Mouse (Mus musculus): Measurements from ENCODE around the gene Pitpnm2. TPM values are rescaled to one million over a fixed set of nuclear protein-coding genes. Genes with fewer than 3 reads are reported as not detected.

Pitpnm2 gene
- polyA plus RNA-seq, 1 experiment from 2014 or later, result 1.5 TPM

GRCm38 (mm10) chr5:124100128-124101044, 149.2 kb downstream of the Pitpnm2 start:
- H3K4me3 ChIP-seq (replicated peaks), result no peak overlapping the region
- no peaks in the 10 kb centered on the region for H3K27me3 ChIP-seq
- no peak overlapping the region for H3K4me2 ChIP-seq
- H3K9ac ChIP-seq, result no peak overlapping the region
- H3K36me3 ChIP-seq (replicated peaks), result no peaks in the 10 kb centered on the region
- no peaks in the 10 kb centered on the region for H3K9me3 ChIP-seq (replicated peaks)
- 83% methylated on average over 11 of the region's 11 CpGs for WGBS (ENCODE audit: insufficient replicate concordance)
- no peak overlapping the region for H3K27ac ChIP-seq (replicated peaks)
- no peak for ATAC-seq (ENCODE audit: insufficient read depth)
- peaks cover 11% of the 10 kb centered on the region for H3K4me1 ChIP-seq (replicated peaks)

- no peak overlapping the region for H3K4me3 ChIP-seq (replicated peaks)
- H3K36me3 ChIP-seq (replicated peaks), result no peaks in the 10 kb centered on the region
- no peaks in the 10 kb centered on the region for H3K9me3 ChIP-seq (replicated peaks)
- H3K4me1 ChIP-seq (replicated peaks), result peaks cover 25% of the 10 kb centered on the region
- H3K27ac ChIP-seq (replicated peaks), result no peak overlapping the region
- no peak overlapping the region for H3K9ac ChIP-seq
- no peak for ATAC-seq (ENCODE audit: insufficient read depth)
- 72% methylated on average over 2 of the region's 2 CpGs for WGBS (ENCODE audit: insufficient replicate concordance)
- no peaks in the 10 kb centered on the region for H3K27me3 ChIP-seq
- H3K4me2 ChIP-seq, result no peak overlapping the region
These were observed 150.6 kb downstream of the Pitpnm2 start for GRCm38 (mm10) chr5:124098923-124099322.

GRCm38 (mm10) chr5:124095596-124096232, 153.8 kb downstream of the Pitpnm2 start, which contains the start of gene Abcb9:
Gene Abcb9 (minus strand): TSS chr5:124095798.
- H3K9me3 ChIP-seq (replicated peaks), result no peaks in the 10 kb centered on the region
- no peaks in the 10 kb centered on the region for H3K36me3 ChIP-seq (replicated peaks)
- H3K4me3 ChIP-seq (replicated peaks), result peak within 1 kb of the TSS; percentile 79
- peak within 1 kb of the TSS; percentile 89 for H3K9ac ChIP-seq
- peak within 1 kb of the TSS; percentile 93 for H3K27ac ChIP-seq (replicated peaks)
- WGBS (ENCODE audit: insufficient replicate concordance), result 1% methylated on average over 42 of the region's 42 CpGs
- ATAC-seq (ENCODE audit: insufficient read depth), result peak; percentile 71
- no peaks in the 10 kb centered on the region for H3K27me3 ChIP-seq
- peak within 1 kb of the TSS; percentile 97 for H3K4me2 ChIP-seq
- peaks cover 57% of the 10 kb centered on the region for H3K4me1 ChIP-seq (replicated peaks)

- 8% methylated on average over 19 of the region's 19 CpGs for WGBS (ENCODE audit: insufficient replicate concordance)
- peak overlapping the region; percentile 79 for H3K4me3 ChIP-seq (replicated peaks)
- peaks cover 63% of the 10 kb centered on the region for H3K4me1 ChIP-seq (replicated peaks)
- peak overlapping the region; percentile 97 for H3K4me2 ChIP-seq
- peak; percentile 77 for ATAC-seq (ENCODE audit: insufficient read depth)
- H3K36me3 ChIP-seq (replicated peaks), result 0 out of 2 replicates have a peak, but pooled peaks cover 1% of the 10 kb centered on the region
- peak overlapping the region; percentile 89 for H3K9ac ChIP-seq
- no peaks in the 10 kb centered on the region for H3K9me3 ChIP-seq (replicated peaks)
- H3K27ac ChIP-seq (replicated peaks), result peak overlapping the region; percentile 93
- no peaks in the 10 kb centered on the region for H3K27me3 ChIP-seq
These were observed 154.4 kb downstream of the Pitpnm2 start for GRCm38 (mm10) chr5:124095077-124095581.

GRCm38 (mm10) chr5:124093852-124094604, 155.5 kb downstream of the Pitpnm2 start:
- no peaks in the 10 kb centered on the region for H3K27me3 ChIP-seq
- peak overlapping the region; percentile 97 for H3K4me2 ChIP-seq
- H3K36me3 ChIP-seq (replicated peaks), result peaks cover 11% of the 10 kb centered on the region
- no peak for ATAC-seq (ENCODE audit: insufficient read depth)
- H3K9me3 ChIP-seq (replicated peaks), result no peaks in the 10 kb centered on the region
- peak overlapping the region; percentile 79 for H3K4me3 ChIP-seq (replicated peaks)
- H3K27ac ChIP-seq (replicated peaks), result peak overlapping the region; percentile 93
- WGBS (ENCODE audit: insufficient replicate concordance), result 79% methylated on average over 12 of the region's 12 CpGs
- H3K9ac ChIP-seq, result peak overlapping the region; percentile 89; the same call in 1 of the 2 replicates
- H3K4me1 ChIP-seq (replicated peaks), result peaks cover 68% of the 10 kb centered on the region

GRCm38 (mm10) chr5:124093120-124093794, 156.3 kb downstream of the Pitpnm2 start:
- Histone ChIP-seq H3K9me3 (replicated peaks) (no peaks in the 10 kb centered on the region), H3K27me3 (no peaks in the 10 kb centered on the region), H3K9ac (no peak overlapping the region), H3K27ac (replicated peaks) (peak overlapping the region; percentile 93), H3K36me3 (replicated peaks) (peaks cover 11% of the 10 kb centered on the region), H3K4me3 (replicated peaks) (peak overlapping the region; percentile 79; the same call in 1 of the 2 replicates), H3K4me2 (peak overlapping the region; percentile 97), H3K4me1 (replicated peaks) (peaks cover 68% of the 10 kb centered on the region)
- no peak for ATAC-seq (ENCODE audit: insufficient read depth)
- 79% methylated on average over 11 of the region's 11 CpGs for WGBS (ENCODE audit: insufficient replicate concordance)

- peaks cover 68% of the 10 kb centered on the region for H3K4me1 ChIP-seq (replicated peaks)
- WGBS (ENCODE audit: insufficient replicate concordance), result 20% methylated on average over 9 of the region's 9 CpGs
These were observed 157.6 kb downstream of the Pitpnm2 start for GRCm38 (mm10) chr5:124091951-124092406.

GRCm38 (mm10) chr5:124089868-124090267, 159.7 kb downstream of the Pitpnm2 start:
- Histone ChIP-seq H3K36me3 (replicated peaks) (peaks cover 11% of the 10 kb centered on the region), H3K9ac (no peak overlapping the region), H3K4me1 (replicated peaks) (peaks cover 55% of the 10 kb centered on the region), H3K27ac (replicated peaks) (no peak overlapping the region), H3K4me3 (replicated peaks) (no peak overlapping the region), H3K27me3 (no peaks in the 10 kb centered on the region), H3K9me3 (replicated peaks) (no peaks in the 10 kb centered on the region), H3K4me2 (no peak overlapping the region)
- 87% methylated on average over 23 of the region's 23 CpGs for WGBS (ENCODE audit: insufficient replicate concordance)
- ATAC-seq (ENCODE audit: insufficient read depth), result no peak

More at GRCm38 (mm10) chr5:124091951-124092406, 157.6 kb downstream of the Pitpnm2 start:
- Histone ChIP-seq H3K9me3 (replicated peaks) (no peaks in the 10 kb centered on the region), H3K4me2 (peak overlapping the region; percentile 97), H3K27ac (replicated peaks) (peak overlapping the region; percentile 93), H3K4me3 (replicated peaks) (peak overlapping the region; percentile 32), H3K36me3 (replicated peaks) (peaks cover 11% of the 10 kb centered on the region), H3K9ac (peak overlapping the region; percentile 31), H3K27me3 (no peaks in the 10 kb centered on the region)
- ATAC-seq (ENCODE audit: insufficient read depth), result peak; percentile 75

GRCm38 (mm10) chr5:124086876-124087275, 162.7 kb downstream of the Pitpnm2 start:
- peaks cover 11% of the 10 kb centered on the region for H3K36me3 ChIP-seq (replicated peaks)
- H3K9me3 ChIP-seq (replicated peaks), result no peaks in the 10 kb centered on the region
- no peak overlapping the region for H3K4me3 ChIP-seq (replicated peaks)
- H3K4me2 ChIP-seq, result no peak overlapping the region
- H3K27me3 ChIP-seq, result no peaks in the 10 kb centered on the region
- ATAC-seq (ENCODE audit: insufficient read depth), result no peak
- 66% methylated on average over 4 of the region's 4 CpGs for WGBS (ENCODE audit: insufficient replicate concordance)
- no peak overlapping the region for H3K9ac ChIP-seq
- H3K4me1 ChIP-seq (replicated peaks), result peaks cover 38% of the 10 kb centered on the region
- no peak overlapping the region for H3K27ac ChIP-seq (replicated peaks)

GRCm38 (mm10) chr5:124085513-124085912, 164.0 kb downstream of the Pitpnm2 start:
- ATAC-seq (ENCODE audit: insufficient read depth), result no peak
- Histone ChIP-seq H3K27me3 (no peaks in the 10 kb centered on the region), H3K9ac (no peak overlapping the region), H3K4me3 (replicated peaks) (no peak overlapping the region), H3K27ac (replicated peaks) (no peak overlapping the region), H3K4me1 (replicated peaks) (peaks cover 31% of the 10 kb centered on the region), H3K36me3 (replicated peaks) (peaks cover 11% of the 10 kb centered on the region), H3K9me3 (replicated peaks) (no peaks in the 10 kb centered on the region), H3K4me2 (no peak overlapping the region)
- WGBS (ENCODE audit: insufficient replicate concordance), result 67% methylated on average over 3 of the region's 3 CpGs

Data from liver, embryonic 15.5 days (tissue).